Mouse (Mus musculus) heart, adult 2 months (tissue): ENCODE results near the gene Lsp1.

Experiments used
- CTCF ChIP-seq: fragments of 200-600 bp; IDR thresholded peaks from 2 replicates; pipeline ENCODE4 v1.8.1; 2022; ENCODE audit warnings: antibody characterized with exemption, mild to moderate bottlenecking, moderate library complexity
- POLR2A ChIP-seq: fragments of 200-500 bp; IDR thresholded peaks from 2 replicates; pipeline ENCODE4 v1.6.1; 2011; ENCODE audit warnings: mild to moderate bottlenecking, low read depth, low read length, control low read depth; ENCODE audit not compliant: insufficient read depth

GRCm38 (mm10) chr7:142506501-142506900, 45.9 kb downstream of the Lsp1 start:
- no peak for TF ChIP-seq POLR2A
- TF ChIP-seq CTCF, result no peak
